Mouse (Mus musculus) CD4-positive helper T cell, adult 2 months (primary cell): ENCODE data around the gene Plscr3.

Experiments
- DNase-seq: peaks from one replicate; pipeline ENCODE4 v3.0.0-alpha.2; 2012; ENCODE audit warnings: low read depth, missing footprints, low spot score

Gene Plscr3

DNA sequence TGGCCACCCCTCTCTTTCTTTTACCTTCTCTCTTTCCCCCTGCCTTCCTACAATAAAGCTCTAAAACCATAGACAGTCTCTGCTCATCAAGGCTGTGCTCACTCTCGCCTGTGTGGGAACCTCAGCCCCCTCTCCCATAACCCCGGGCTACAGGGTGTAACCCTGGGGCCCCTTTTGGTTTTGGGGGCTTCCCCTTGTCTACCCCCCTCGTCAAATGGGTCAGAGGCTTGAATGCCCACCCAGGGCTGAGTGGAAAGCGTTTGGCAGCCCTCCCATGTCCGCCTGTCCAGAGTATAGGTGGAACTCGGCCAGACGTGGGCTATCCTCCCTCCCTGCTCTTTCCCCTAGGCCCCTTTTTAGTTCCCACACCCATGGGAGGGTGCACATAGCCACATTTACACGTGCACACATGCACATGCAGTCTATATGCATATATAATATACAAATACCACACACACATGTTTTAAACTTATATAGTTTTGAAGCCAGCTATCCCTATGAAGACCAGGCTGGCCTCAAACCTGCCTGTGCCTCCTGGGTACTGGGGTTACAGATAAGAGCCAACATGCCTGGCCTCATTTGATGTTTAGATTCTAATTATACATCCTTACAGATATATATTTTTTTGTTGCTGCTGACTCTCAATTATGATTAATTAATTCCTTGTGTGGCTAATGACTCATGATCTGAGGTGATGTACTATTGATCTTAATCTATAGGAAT lies 18.1 kb downstream of the Plscr3 start:
- no peak for DNase-seq

DNA sequence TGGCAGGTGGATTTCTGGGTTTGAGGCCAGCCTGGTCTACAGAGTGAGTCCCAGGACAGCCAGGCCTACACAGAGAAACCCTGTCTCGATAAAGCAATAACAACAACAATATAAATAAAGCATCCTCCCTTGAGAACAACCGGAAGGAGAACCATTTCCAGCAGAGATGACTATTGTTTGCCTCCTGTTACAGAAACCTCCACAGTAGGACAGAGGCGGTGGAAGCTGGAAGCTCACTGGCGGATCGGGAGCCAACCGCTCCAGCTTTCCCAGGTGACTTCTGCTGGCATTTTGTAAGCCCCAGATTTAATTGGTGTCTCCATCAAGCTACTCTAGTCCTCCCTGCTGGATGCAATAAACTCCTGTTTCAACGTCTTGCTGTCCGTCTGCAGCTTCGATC lies 19.4 kb downstream of the Plscr3 start:
- DNase-seq: no peak

GRCm38 (mm10) chr11:69867335-69867734 lies 21.2 kb downstream of the Plscr3 start:
- no peak for DNase-seq

DNA sequence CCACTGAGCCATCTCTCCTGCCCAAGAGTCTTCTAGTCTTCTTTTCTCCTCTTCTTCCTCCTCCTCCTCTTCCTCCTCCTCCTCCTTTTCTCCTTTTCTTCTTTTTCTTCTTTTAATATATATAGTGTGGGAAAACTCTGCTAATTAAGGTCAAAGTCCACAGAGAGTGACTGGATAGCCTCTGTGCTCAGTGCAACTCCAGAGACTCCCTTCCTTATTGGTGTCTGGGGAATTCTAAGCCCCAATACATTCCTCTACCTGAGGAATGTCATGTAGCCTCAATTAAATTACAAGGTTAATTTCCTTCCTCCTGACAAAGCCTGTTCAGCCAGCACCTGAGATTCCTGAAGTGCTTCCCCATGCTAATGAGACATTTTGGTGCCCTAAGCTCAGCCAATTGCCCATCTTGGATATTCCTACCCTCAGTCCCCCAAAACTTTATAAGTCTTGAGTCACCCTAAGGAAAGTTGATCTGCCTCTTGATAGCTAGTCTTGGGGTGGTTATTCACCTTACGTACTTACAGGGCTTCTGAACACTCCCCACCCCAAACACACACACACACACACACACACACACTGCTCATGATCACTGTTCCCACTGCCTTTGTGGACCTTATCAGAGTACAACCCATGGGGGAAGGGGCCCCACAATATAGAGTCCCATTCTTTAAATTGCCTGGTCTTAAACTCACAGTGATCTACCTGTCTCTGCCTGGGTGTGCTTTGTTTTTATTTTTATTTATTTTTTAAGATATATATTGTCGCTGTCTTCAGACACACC lies 24.3 kb downstream of the Plscr3 start:
- DNase-seq: no peak

DNA sequence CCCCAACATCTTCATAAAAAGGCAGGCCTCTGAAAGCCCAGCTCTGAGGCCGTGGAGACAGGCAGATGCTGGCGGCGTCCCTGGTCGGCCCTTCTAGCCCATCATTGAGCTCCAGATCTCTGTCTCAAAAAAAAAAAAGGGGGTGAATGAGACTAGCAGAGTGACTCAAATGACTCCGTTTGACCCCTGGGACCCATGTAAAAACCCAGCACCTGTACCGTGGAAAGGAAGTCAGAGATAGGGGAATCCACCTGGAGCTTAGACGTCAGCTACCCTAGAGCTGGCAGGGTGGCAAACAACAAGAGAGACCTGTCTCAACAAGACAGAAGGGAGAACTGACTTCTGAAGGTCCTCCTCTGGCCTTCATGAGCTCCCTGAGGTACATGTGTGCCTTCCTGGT lies 25.6 kb downstream of the Plscr3 start:
- DNase-seq: no peak

- DNase-seq: no peak
Observed at GRCm38 (mm10) chr11:69872451-69872850, 26.3 kb downstream of the Plscr3 start.

DNA sequence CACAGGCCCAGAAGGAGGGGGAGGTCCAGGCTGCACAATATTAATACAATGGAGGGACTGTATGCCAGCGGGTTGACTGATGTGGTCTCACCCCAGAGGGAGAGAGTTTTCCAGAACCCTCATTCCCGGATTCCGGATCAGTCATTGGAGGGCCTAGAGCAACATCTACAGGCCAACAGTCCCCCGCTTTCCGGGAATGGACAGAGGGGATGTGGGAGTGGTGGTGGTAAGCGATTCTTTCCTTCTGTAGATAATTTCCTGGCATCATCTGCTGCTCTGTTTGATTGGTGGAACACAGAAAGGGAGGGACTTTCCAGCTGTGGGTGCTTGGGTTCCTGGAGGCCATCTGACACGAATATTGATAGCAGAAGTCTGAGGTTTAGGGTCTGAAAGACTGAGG lies 30.0 kb downstream of the Plscr3 start:
- DNase-seq: peak; percentile 65

- peak; percentile 88 for DNase-seq
Observed at GRCm38 (mm10) chr11:69876867-69877266, 30.7 kb downstream of the Plscr3 start.

DNA sequence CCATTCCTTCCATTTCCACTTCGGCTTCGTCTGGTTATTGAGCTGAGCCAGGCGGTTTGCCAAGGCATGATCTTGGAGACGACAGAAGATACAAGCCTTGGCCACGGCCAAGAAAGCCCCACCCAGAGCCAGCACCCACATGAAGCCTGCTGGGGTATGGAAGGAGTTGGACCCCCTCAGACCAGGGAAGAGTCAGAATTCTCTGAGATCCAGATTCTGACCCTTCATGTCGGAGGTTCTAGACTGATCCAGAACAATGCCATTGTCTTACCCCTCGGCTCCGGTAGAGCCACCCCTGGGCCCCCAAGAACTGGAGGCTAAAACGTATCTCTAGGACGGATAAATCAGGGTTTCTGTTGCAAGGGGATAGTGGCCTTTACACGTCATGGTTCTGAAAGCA lies 31.7 kb downstream of the Plscr3 start, which contains the start of gene Tmem95:
Gene Tmem95 (minus strand): TSS at position 141 of the 400 bp plus-strand sequence.
- DNase-seq: no peak

GRCm38 (mm10) chr11:69878399-69878798 lies 32.2 kb downstream of the Plscr3 start:
- no peak for DNase-seq

DNA sequence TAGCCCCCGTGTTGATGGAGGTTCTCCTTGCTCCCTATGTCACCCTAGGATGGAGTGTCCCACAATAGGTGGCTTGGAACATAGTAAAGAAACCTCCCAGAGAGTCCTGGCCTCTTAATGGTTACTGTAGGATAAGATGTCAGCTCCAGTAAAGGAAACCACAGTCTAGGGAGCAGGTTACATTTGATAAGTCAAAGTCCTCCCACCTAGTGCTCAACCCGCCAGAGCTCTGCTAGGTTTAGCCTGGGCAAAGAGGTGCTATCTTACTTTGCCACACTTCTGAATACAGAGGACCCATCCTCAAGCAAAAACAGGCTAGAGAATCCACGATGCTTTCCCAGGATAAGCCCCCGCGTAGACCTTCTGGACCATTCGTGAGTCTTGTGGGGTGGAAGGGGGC lies 32.8 kb downstream of the Plscr3 start:
- DNase-seq: no peak

- no peak for DNase-seq
Observed at GRCm38 (mm10) chr11:69879711-69880110, 33.5 kb downstream of the Plscr3 start.

DNA sequence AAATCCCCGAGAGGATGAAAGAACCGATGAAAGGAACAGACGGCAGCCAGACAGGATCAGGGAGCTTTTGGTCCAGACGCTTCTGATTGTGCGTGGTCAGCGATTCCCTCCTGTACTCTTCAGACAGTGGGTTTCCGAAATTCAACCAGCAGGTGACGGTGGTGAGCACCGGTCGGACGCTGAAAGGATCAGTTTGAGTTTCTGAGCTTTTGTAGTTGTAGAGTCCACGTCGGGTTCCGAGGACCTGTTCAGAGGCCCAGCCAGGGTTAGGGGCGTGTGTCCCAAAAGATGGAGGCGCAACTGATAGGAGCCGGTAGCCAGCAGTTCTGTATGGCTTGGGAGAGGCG lies 34.3 kb downstream of the Plscr3 start:
- peak; percentile 79 for DNase-seq

GRCm38 (mm10) chr11:69880853-69881603 lies 34.9 kb downstream of the Plscr3 start, which contains the start of gene Kctd11:
Gene Kctd11 (minus strand): TSS chr11:69881406.
- peak; percentile 79 for DNase-seq

- no peak for DNase-seq
Observed at GRCm38 (mm10) chr11:69881787-69882670, 35.9 kb downstream of the Plscr3 start.

DNA sequence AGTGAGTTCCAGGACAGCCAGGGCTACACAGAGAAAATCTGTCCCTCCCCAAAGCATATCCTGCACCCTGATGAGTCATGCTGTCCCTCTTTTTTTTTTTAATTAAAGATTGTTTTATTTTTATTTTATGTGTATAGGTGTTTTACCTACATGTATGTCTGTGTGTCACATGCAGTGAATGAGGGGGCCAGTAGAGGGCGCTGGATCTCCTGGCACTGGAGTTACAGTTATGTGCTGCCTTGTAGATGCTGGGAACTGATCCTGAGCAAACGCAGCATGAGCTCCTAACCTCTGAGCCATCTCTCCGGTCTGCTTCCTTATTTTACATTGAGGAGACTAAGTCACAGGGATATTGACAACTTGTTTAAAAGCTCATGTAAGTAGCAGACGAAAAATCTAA lies 36.9 kb downstream of the Plscr3 start:
- peak; percentile 65 for DNase-seq

GRCm38 (mm10) chr11:69883527-69884151 lies 37.5 kb downstream of the Plscr3 start:
- no peak for DNase-seq

GRCm38 (mm10) chr11:69884240-69884639 lies 38.1 kb downstream of the Plscr3 start:
- DNase-seq: no peak

DNA sequence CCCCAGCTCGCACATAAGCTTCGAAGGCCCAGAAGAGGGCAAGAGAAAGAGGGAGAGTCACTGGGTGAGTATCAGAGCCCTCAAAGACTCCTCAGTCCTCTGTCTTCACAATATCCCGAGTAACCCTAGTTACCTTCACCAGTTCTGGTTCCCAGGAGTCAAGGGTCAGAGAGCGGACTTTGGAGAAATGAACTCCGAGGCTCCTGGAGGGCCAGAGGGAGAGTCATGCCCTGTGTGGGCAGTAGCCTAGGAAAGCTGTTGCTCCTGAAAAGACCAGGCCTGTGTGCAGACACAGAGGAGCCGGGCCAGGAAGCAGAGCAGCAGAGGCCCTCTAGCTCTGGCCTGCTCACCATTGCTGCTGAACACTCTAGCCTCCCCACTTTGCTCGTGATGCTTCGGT lies 38.5 kb downstream of the Plscr3 start:
- no peak for DNase-seq

- DNase-seq: no peak
Observed at GRCm38 (mm10) chr11:69886907-69887635, 40.9 kb downstream of the Plscr3 start.
